Mouse (Mus musculus) C2C12 (cell line): ENCODE data around the gene Pex14. TPM values are rescaled to one million over a fixed set of nuclear protein-coding genes. Genes with fewer than 3 reads are reported as not detected.

Experiments
- H3K27me3 ChIP-seq: one replicate; pipeline ENCODE4 v1.6.1; 2011; ENCODE audit not compliant: control insufficient read depth, insufficient read depth, insufficient read length
- H3K36me3 ChIP-seq: one replicate; pipeline ENCODE4 v1.6.1; 2011; ENCODE audit not compliant: control insufficient read depth, insufficient read depth
- H3K4me3 ChIP-seq: one replicate; pipeline ENCODE4 v1.5.1; 2011; ENCODE audit warnings: mild to moderate bottlenecking, control low read depth; ENCODE audit not compliant: poor library complexity, insufficient read depth, severe bottlenecking
- H3K79me2 ChIP-seq: one replicate; pipeline ENCODE4 v1.6.1; 2011; ENCODE audit not compliant: control insufficient read depth, insufficient read depth
- H3K79me3 ChIP-seq: one replicate; pipeline ENCODE4 v1.6.1; 2011; ENCODE audit warnings: low read depth, control low read depth
- H3ac ChIP-seq: one replicate; pipeline ENCODE3; 2011; ENCODE audit warnings: low read depth; ENCODE audit not compliant: control insufficient read depth, insufficient read length
- CEBPB ChIP-seq: IDR thresholded peaks from one replicate; pipeline ENCODE4 v1.6.1; 2011; ENCODE audit warnings: low read depth, mild to moderate bottlenecking, control low read depth, moderate library complexity
- CTCF ChIP-seq: IDR thresholded peaks from one replicate; pipeline ENCODE4 v1.5.1; 2011; ENCODE audit not compliant: control insufficient read depth, insufficient read depth, insufficient read length
- FOSL1 ChIP-seq: IDR thresholded peaks from one replicate; pipeline ENCODE4 v1.8.0; 2011; ENCODE audit warnings: mild to moderate bottlenecking, low read length; ENCODE audit not compliant: poor library complexity, insufficient read depth, severe bottlenecking
- MAX ChIP-seq: IDR thresholded peaks from one replicate; pipeline ENCODE4 v1.6.1; 2011; ENCODE audit warnings: mild to moderate bottlenecking, control low read depth
- MYOD1 ChIP-seq: IDR thresholded peaks from one replicate; pipeline ENCODE4 v1.6.1; 2011; ENCODE audit warnings: low read depth; ENCODE audit not compliant: control insufficient read depth, insufficient read length
- MYOG ChIP-seq: IDR thresholded peaks from one replicate; pipeline ENCODE4 v1.6.1; 2011; ENCODE audit not compliant: control insufficient read depth, insufficient read length; ENCODE audit errors: extremely low read depth
- USF1 ChIP-seq: IDR thresholded peaks from one replicate; pipeline ENCODE4 v1.6.1; 2011; ENCODE audit warnings: low read depth, mild to moderate bottlenecking, control low read depth, moderate library complexity
- polyA plus RNA-seq: library from polyadenylated mRNA; unstranded; fragments of >200 nt; fragmentation: generic; extraction: Trizol; gene quantifications from one replicate; pipeline ENCODE4 v1.2.1, GENCODE M21; 2012; ENCODE audit warnings: missing spikeins

Gene Pex14
- polyA plus RNA-seq, 1 experiment = 40.3 TPM

- H3K27me3 ChIP-seq = peaks cover 66% of the 10 kb centered on the region
Observed at GRCm38 (mm10) chr4:148923414-148923813, 176.3 kb downstream of the Pex14 start.

GRCm38 (mm10) chr4:148922221-148922700, 177.4 kb downstream of the Pex14 start:
- H3K27me3 ChIP-seq = peaks cover 59% of the 10 kb centered on the region
- H3K79me2 ChIP-seq = no peaks in the 10 kb centered on the region
- H3K36me3 ChIP-seq = no peaks in the 10 kb centered on the region
- TF ChIP-seq CEBPB = no peak
- TF ChIP-seq MAX = no peak
- TF ChIP-seq FOSL1 = no peak
- no peak for TF ChIP-seq MYOD1
- TF ChIP-seq CTCF = no peak
- no peak for TF ChIP-seq MYOG
- TF ChIP-seq USF1 = no peak
- H3K79me3 ChIP-seq = no peaks in the 10 kb centered on the region
- no peak overlapping the region for H3ac ChIP-seq
- H3K4me3 ChIP-seq = no peak overlapping the region

More at GRCm38 (mm10) chr4:148923414-148923813, 176.3 kb downstream of the Pex14 start:
- no peak for TF ChIP-seq MYOG
- TF ChIP-seq MYOD1 = no peak
- no peak for TF ChIP-seq CEBPB
- Histone ChIP-seq H3K4me3 (no peak overlapping the region), H3K79me2 (no peaks in the 10 kb centered on the region), H3ac (no peak overlapping the region), H3K36me3 (no peaks in the 10 kb centered on the region), H3K79me3 (no peaks in the 10 kb centered on the region)

GRCm38 (mm10) chr4:148920610-148921009, 179.1 kb downstream of the Pex14 start:
- no peak overlapping the region for H3K4me3 ChIP-seq
- H3ac ChIP-seq = no peak overlapping the region
- H3K36me3 ChIP-seq = no peaks in the 10 kb centered on the region
- peaks cover 47% of the 10 kb centered on the region for H3K27me3 ChIP-seq
- no peaks in the 10 kb centered on the region for H3K79me3 ChIP-seq
- TF ChIP-seq MYOG (no peak), CEBPB (no peak), MAX (no peak), FOSL1 (no peak), USF1 (no peak), MYOD1 (no peak), CTCF (no peak)
- H3K79me2 ChIP-seq = no peaks in the 10 kb centered on the region

GRCm38 (mm10) chr4:148918707-148919447, 180.8 kb downstream of the Pex14 start:
- peaks cover 33% of the 10 kb centered on the region for H3K27me3 ChIP-seq
- no peak overlapping the region for H3K4me3 ChIP-seq
- no peaks in the 10 kb centered on the region for H3K79me3 ChIP-seq
- no peaks in the 10 kb centered on the region for H3K79me2 ChIP-seq
- TF ChIP-seq MAX (no peak), CEBPB (no peak), MYOD1 (no peak), FOSL1 (no peak), CTCF (no peak), USF1 (no peak), MYOG (no peak)
- no peak overlapping the region for H3ac ChIP-seq
- no peaks in the 10 kb centered on the region for H3K36me3 ChIP-seq

- Histone ChIP-seq H3K27me3 (peaks cover 18% of the 10 kb centered on the region), H3K79me2 (no peaks in the 10 kb centered on the region), H3K79me3 (no peaks in the 10 kb centered on the region), H3K36me3 (no peaks in the 10 kb centered on the region), H3ac (no peak overlapping the region), H3K4me3 (no peak overlapping the region)
- no peak for TF ChIP-seq MYOG
- no peak for TF ChIP-seq MAX
- TF ChIP-seq FOSL1 = no peak
- TF ChIP-seq USF1 = no peak
- TF ChIP-seq MYOD1 = no peak
- TF ChIP-seq CTCF = no peak
- TF ChIP-seq CEBPB = no peak
Observed at GRCm38 (mm10) chr4:148915849-148916248, 183.8 kb downstream of the Pex14 start.
